12 mouse cellular contexts compared by ENCODE assay signal in genomic region chr14:25710073-25710472, GRCm38 (mm10). TPM values are rescaled to one million over a fixed set of nuclear protein-coding genes. Genes with fewer than 3 reads are reported as not detected.
DNase-seq lines count a peak whose midpoint lies in the region; ATAC-seq and TF ChIP-seq lines count a peak whose summit lies in the region.
"Had no signal": no experiment of that assay in that cellular context is flagged by ENCODE, and none has a peak within 500 bp of the region (broad histone marks: within the 10 kb centered on the region; RNA-seq: fewer than 3 reads in every experiment).

No protein-coding gene starts in this region.

- WGBS in kidney, embryonic 14.5 days, result 31% methylated on average over 4 of the region's 4 CpGs
- WGBS in midbrain, postnatal 0 days, result 80% methylated on average over 4 of the region's 4 CpGs

- H3K4me1 ChIP-seq in kidney, embryonic 14.5 days (ENCODE audit: control insufficient read depth, insufficient read depth, low read length), result peaks cover 45% of the 10 kb centered on the region
- peaks cover 9% of the 10 kb centered on the region for H3K4me1 ChIP-seq in embryonic fibroblast, embryonic 13.5 days (ENCODE audit: control insufficient read depth, insufficient read depth, low read length)
- H3K4me1 ChIP-seq in midbrain, postnatal 0 days (ENCODE audit: insufficient read depth, low read length), result no peaks in the 10 kb centered on the region

- H3K27ac ChIP-seq in kidney, embryonic 14.5 days (ENCODE audit: low read depth, low read length), result 0 out of 2 replicates have a peak overlapping the region, but pooled peaks have one; percentile 24
- H3K27ac ChIP-seq in embryonic fibroblast, embryonic 13.5 days (ENCODE audit: insufficient read depth, low read length), result peak overlapping the region; percentile 52
- H3K27ac ChIP-seq in midbrain, postnatal 0 days (ENCODE audit: low read depth, low read length), result no peak overlapping the region
- H3K27ac ChIP-seq: hindbrain, embryonic 14.5 days; macrophage had no signal

- H3K4me3 ChIP-seq in kidney, embryonic 14.5 days (ENCODE audit: low read length), result no peak overlapping the region
- H3K4me3 ChIP-seq in embryonic fibroblast, embryonic 13.5 days (ENCODE audit: insufficient read depth, low read length), result no peak overlapping the region
- no peak overlapping the region for H3K4me3 ChIP-seq in midbrain, postnatal 0 days (ENCODE audit: low read depth, low read length)

- H3K9me3 ChIP-seq in kidney, embryonic 14.5 days (ENCODE audit: control insufficient read depth, low read length), result no peaks in the 10 kb centered on the region
- H3K9me3 ChIP-seq in midbrain, postnatal 0 days (ENCODE audit: low read length), result no peaks in the 10 kb centered on the region

- intact Hi-C loops in heart, postnatal 36 days (cut with DNase I), result no loop called here

- DNase-seq in kidney, postnatal 36 days, result no peak
- DNase-seq in heart, postnatal 36 days, result peak; percentile 51 to 53
- DNase-seq in right cerebral cortex, postnatal 14 days, result no peak
- no peak for DNase-seq in midbrain, postnatal 0 days (ENCODE audit: low spot score)
- DNase-seq in cerebellum, adult 9-11 months, result no peak
- DNase-seq: adrenal gland, postnatal 36 days had no signal

- H3K9ac ChIP-seq in kidney, embryonic 14.5 days (ENCODE audit: low read depth, low read length), result no peak overlapping the region
- no peak overlapping the region for H3K9ac ChIP-seq in midbrain, postnatal 0 days (replicated peaks; ENCODE audit: low read length, poor library complexity, severe bottlenecking)
- H3K9ac ChIP-seq: hindbrain, embryonic 14.5 days had no signal

- H3K36me3 ChIP-seq in kidney, embryonic 14.5 days (ENCODE audit: control insufficient read depth, insufficient read depth, low read length), result peaks cover 6% of the 10 kb centered on the region; the same call in 1 of the 2 replicates
- H3K36me3 ChIP-seq in midbrain, postnatal 0 days (ENCODE audit: insufficient read depth, low read length), result no peaks in the 10 kb centered on the region

- no peak for TF ChIP-seq POLR2A in embryonic fibroblast, embryonic 13.5 days (IDR thresholded peaks at IDR 0.05; ENCODE audit: low read depth, low read length)

- H3K4me2 ChIP-seq in kidney, embryonic 14.5 days (replicated peaks; ENCODE audit: low read depth, low read length), result no peak overlapping the region
- no peak overlapping the region for H3K4me2 ChIP-seq in midbrain, postnatal 0 days (ENCODE audit: low read depth, low read length, poor library complexity, severe bottlenecking)
- H3K4me2 ChIP-seq: hindbrain, embryonic 14.5 days had no signal

- no peak for TF ChIP-seq CTCF in embryonic fibroblast, embryonic 13.5 days (IDR thresholded peaks at IDR 0.05; ENCODE audit: borderline replicate concordance, insufficient read depth, low read length)
- TF ChIP-seq CTCF in midbrain, postnatal 0 days (IDR thresholded peaks at IDR 0.05), result no peak

- no peaks in the 10 kb centered on the region for H3K27me3 ChIP-seq in kidney, embryonic 14.5 days (ENCODE audit: control insufficient read depth, insufficient read depth, low read length)
- H3K27me3 ChIP-seq in midbrain, postnatal 0 days (ENCODE audit: insufficient read depth, low read length), result no peaks in the 10 kb centered on the region
- H3K27me3 ChIP-seq: CH12.LX had no signal

- ATAC-seq in kidney, embryonic 14.5 days (ENCODE audit: low FRiP score, low TSS enrichment), result no peak
- ATAC-seq in megakaryocyte progenitor cell, adult 5-6 weeks (replicated peaks; ENCODE audit: poor library complexity), result peak; percentile 55
- ATAC-seq in midbrain, postnatal 0 days (ENCODE audit: low FRiP score), result no peak

RNA-seq across cellular contexts. Expression of gene Ppif, which starts 16.1 kb away (rescaled TPM):
- 44.4 and 46.6 TPM in 2 replicates for polyA plus RNA-seq in kidney, embryonic 14.5 days (2014; fragmentation: Nextera tagmentation; extraction: Ambion mirVana)
- polyA plus RNA-seq in embryonic fibroblast, embryonic 13.5 days (2011; ENCODE audit: insufficient read length, low read depth, missing spikeins), result 11.3 and 11.6 TPM in 2 replicates
- 100 to 1,000 TPM; 294 to 308 TPM for total RNA-seq in heart, postnatal 36 days (2021)
- total RNA-seq in megakaryocyte progenitor cell, adult 5-6 weeks (2015), result 87.8 and 114 TPM in 2 replicates
- 20.4 and 31.9 TPM in 2 replicates for total RNA-seq in megakaryocyte progenitor cell, adult 5-6 weeks (2017)
- 51.4 and 55.8 TPM in 2 replicates for total RNA-seq in midbrain, postnatal 0 days (2014; rRNA removed)
- 50.2 and 52.2 TPM in 2 replicates for polyA plus RNA-seq in midbrain, postnatal 0 days (2015; fragmentation: Nextera tagmentation; extraction: Ambion mirVana)

RNA-seq across cellular contexts. Expression of gene Zcchc24, which starts 58.8 kb away (rescaled TPM):
- 17.0 and 24.0 TPM in 2 replicates for polyA plus RNA-seq in kidney, embryonic 14.5 days (2014; fragmentation: Nextera tagmentation; extraction: Ambion mirVana)
- 116 and 122 TPM in 2 replicates for polyA plus RNA-seq in embryonic fibroblast, embryonic 13.5 days (2011; ENCODE audit: insufficient read length, low read depth, missing spikeins)
- total RNA-seq in heart, postnatal 36 days (2021), result 10 to 100 TPM; 35.0 to 39.0 TPM
- 1.2 and 1.3 TPM in 2 replicates for total RNA-seq in megakaryocyte progenitor cell, adult 5-6 weeks (2015)
- total RNA-seq in megakaryocyte progenitor cell, adult 5-6 weeks (2017), result 0.41 and 0.92 TPM in 2 replicates
- total RNA-seq in midbrain, postnatal 0 days (2014; rRNA removed), result 28.3 and 34.3 TPM in 2 replicates
- 13.9 and 15.3 TPM in 2 replicates for polyA plus RNA-seq in midbrain, postnatal 0 days (2015; fragmentation: Nextera tagmentation; extraction: Ambion mirVana)

Comparison
In these comparisons a context has a peak if more than half of its experiments do, and no peak if none do; other contexts are left out.
1. DNase-seq: peak in heart, postnatal 36 days (2 of 2); none in kidney, postnatal 36 days (0 of 2), right cerebral cortex, postnatal 14 days (single experiment), midbrain, postnatal 0 days (single experiment) and cerebellum, adult 9-11 months (single experiment).
2. RNA of gene Zcchc24, which starts 58.8 kb away (total RNA-seq): 35.0 to 39.0 TPM in heart, postnatal 36 days and 28.3 to 34.3 TPM in midbrain, postnatal 0 days; 0.41 to 1.3 TPM in megakaryocyte progenitor cell, adult 5-6 weeks; every median in the first group is over 10 times any median in the second.